Mouse (Mus musculus): ENCODE results near the gene Bri3. TPM values are rescaled to one million over a fixed set of nuclear protein-coding genes. Genes with fewer than 3 reads are reported as not detected.

The Bri3 gene
- polyA plus RNA-seq, 1 experiment from 2014 or later: 93.6 TPM

GRCm38 (mm10) chr5:144256541-144256870 is 12.3 kb downstream of the Bri3 start:
- H3K4me3 ChIP-seq (replicated peaks; ENCODE audit: low read length): peak overlapping the region; percentile 94
- no peaks in the 10 kb centered on the region for H3K27me3 ChIP-seq (ENCODE audit: control insufficient read depth, insufficient read depth, low read length)
- peaks cover 49% of the 10 kb centered on the region for H3K4me1 ChIP-seq (ENCODE audit: control insufficient read depth, insufficient read depth, low read length)
- H3K9ac ChIP-seq (ENCODE audit: low read length): peak overlapping the region; percentile 98
- 6% methylated on average over 7 of the region's 7 CpGs for WGBS
- no peaks in the 10 kb centered on the region for H3K9me3 ChIP-seq (replicated peaks; ENCODE audit: control insufficient read depth, low read length)
- H3K4me2 ChIP-seq (ENCODE audit: low read depth, low read length): peak overlapping the region; percentile 82
- peak overlapping the region; percentile 96 for H3K27ac ChIP-seq (ENCODE audit: low read length)
- no peaks in the 10 kb centered on the region for H3K36me3 ChIP-seq (ENCODE audit: control insufficient read depth, insufficient read depth, low read length)
- no peak for ATAC-seq (ENCODE audit: insufficient read depth, low FRiP score)

- Histone ChIP-seq H3K4me3 (replicated peaks; ENCODE audit: low read length) (peak overlapping the region; percentile 94), H3K27me3 (ENCODE audit: control insufficient read depth, insufficient read depth, low read length) (no peaks in the 10 kb centered on the region), H3K27ac (ENCODE audit: low read length) (peak overlapping the region; percentile 96), H3K9ac (ENCODE audit: low read length) (peak overlapping the region; percentile 98), H3K4me2 (ENCODE audit: low read depth, low read length) (peak overlapping the region; percentile 82), H3K36me3 (ENCODE audit: control insufficient read depth, insufficient read depth, low read length) (no peaks in the 10 kb centered on the region), H3K4me1 (ENCODE audit: control insufficient read depth, insufficient read depth, low read length) (peaks cover 52% of the 10 kb centered on the region), H3K9me3 (replicated peaks; ENCODE audit: control insufficient read depth, low read length) (no peaks in the 10 kb centered on the region)
- ATAC-seq (ENCODE audit: insufficient read depth, low FRiP score): no peak
- WGBS: 21% methylated on average over 1 of the region's 1 CpGs
Measured at GRCm38 (mm10) chr5:144256888-144257287, 12.7 kb downstream of the Bri3 start.

- WGBS: 48% methylated on average over 3 of the region's 3 CpGs
- Histone ChIP-seq H3K27ac (ENCODE audit: low read length) (peak overlapping the region; percentile 96), H3K36me3 (ENCODE audit: control insufficient read depth, insufficient read depth, low read length) (no peaks in the 10 kb centered on the region), H3K4me2 (ENCODE audit: low read depth, low read length) (peak overlapping the region; percentile 82), H3K4me3 (replicated peaks; ENCODE audit: low read length) (peak overlapping the region; percentile 94), H3K9ac (ENCODE audit: low read length) (peak overlapping the region; percentile 98), H3K9me3 (replicated peaks; ENCODE audit: control insufficient read depth, low read length) (no peaks in the 10 kb centered on the region), H3K4me1 (ENCODE audit: control insufficient read depth, insufficient read depth, low read length) (peaks cover 55% of the 10 kb centered on the region), H3K27me3 (ENCODE audit: control insufficient read depth, insufficient read depth, low read length) (no peaks in the 10 kb centered on the region)
- no peak for ATAC-seq (ENCODE audit: insufficient read depth, low FRiP score)
Measured at GRCm38 (mm10) chr5:144257451-144258110, 13.3 kb downstream of the Bri3 start.

GRCm38 (mm10) chr5:144258131-144258611 is 13.9 kb downstream of the Bri3 start:
- 21% methylated on average over 14 of the region's 14 CpGs for WGBS
- peak overlapping the region; percentile 94 for H3K4me3 ChIP-seq (replicated peaks; ENCODE audit: low read length)
- peak overlapping the region; percentile 58 for H3K27ac ChIP-seq (ENCODE audit: low read length)
- peak overlapping the region; percentile 98 for H3K9ac ChIP-seq (ENCODE audit: low read length)
- no peaks in the 10 kb centered on the region for H3K9me3 ChIP-seq (replicated peaks; ENCODE audit: control insufficient read depth, low read length)
- peaks cover 55% of the 10 kb centered on the region for H3K4me1 ChIP-seq (ENCODE audit: control insufficient read depth, insufficient read depth, low read length)
- no peaks in the 10 kb centered on the region for H3K36me3 ChIP-seq (ENCODE audit: control insufficient read depth, insufficient read depth, low read length)
- peak overlapping the region; percentile 82 for H3K4me2 ChIP-seq (ENCODE audit: low read depth, low read length)
- ATAC-seq (ENCODE audit: insufficient read depth, low FRiP score): no peak
- no peaks in the 10 kb centered on the region for H3K27me3 ChIP-seq (ENCODE audit: control insufficient read depth, insufficient read depth, low read length)

- Histone ChIP-seq H3K4me1 (ENCODE audit: control insufficient read depth, insufficient read depth, low read length) (peaks cover 55% of the 10 kb centered on the region), H3K36me3 (ENCODE audit: control insufficient read depth, insufficient read depth, low read length) (no peaks in the 10 kb centered on the region), H3K9me3 (replicated peaks; ENCODE audit: control insufficient read depth, low read length) (no peaks in the 10 kb centered on the region), H3K27ac (ENCODE audit: low read length) (peak overlapping the region; percentile 58), H3K27me3 (ENCODE audit: control insufficient read depth, insufficient read depth, low read length) (no peaks in the 10 kb centered on the region), H3K4me3 (replicated peaks; ENCODE audit: low read length) (peak overlapping the region; percentile 94), H3K4me2 (ENCODE audit: low read depth, low read length) (peak overlapping the region; percentile 82), H3K9ac (ENCODE audit: low read length) (peak overlapping the region; percentile 98)
- 16% methylated on average over 2 of the region's 2 CpGs for WGBS
- ATAC-seq (ENCODE audit: insufficient read depth, low FRiP score): no peak
Measured at GRCm38 (mm10) chr5:144258687-144259086, 14.4 kb downstream of the Bri3 start.

- Histone ChIP-seq H3K9ac (ENCODE audit: low read length) (peak overlapping the region; percentile 98), H3K4me1 (ENCODE audit: control insufficient read depth, insufficient read depth, low read length) (peaks cover 52% of the 10 kb centered on the region), H3K36me3 (ENCODE audit: control insufficient read depth, insufficient read depth, low read length) (no peaks in the 10 kb centered on the region), H3K27ac (ENCODE audit: low read length) (peak overlapping the region; percentile 58; the same call in 1 of the 2 replicates), H3K4me2 (ENCODE audit: low read depth, low read length) (peak overlapping the region; percentile 82), H3K27me3 (ENCODE audit: control insufficient read depth, insufficient read depth, low read length) (no peaks in the 10 kb centered on the region), H3K9me3 (replicated peaks; ENCODE audit: control insufficient read depth, low read length) (no peaks in the 10 kb centered on the region), H3K4me3 (replicated peaks; ENCODE audit: low read length) (peak overlapping the region; percentile 94)
- 66% methylated on average over 6 of the region's 6 CpGs for WGBS
- ATAC-seq (ENCODE audit: insufficient read depth, low FRiP score): no peak
Measured at GRCm38 (mm10) chr5:144259228-144259627, 15.0 kb downstream of the Bri3 start.

- H3K4me1 ChIP-seq (ENCODE audit: control insufficient read depth, insufficient read depth, low read length): peaks cover 49% of the 10 kb centered on the region
- ATAC-seq (ENCODE audit: insufficient read depth, low FRiP score): no peak
- 78% methylated on average over 8 of the region's 8 CpGs for WGBS
Measured at GRCm38 (mm10) chr5:144260464-144260863, 16.2 kb downstream of the Bri3 start.

GRCm38 (mm10) chr5:144261309-144261708 is 17.1 kb downstream of the Bri3 start:
- Histone ChIP-seq H3K27me3 (ENCODE audit: control insufficient read depth, insufficient read depth, low read length) (no peaks in the 10 kb centered on the region), H3K4me1 (ENCODE audit: control insufficient read depth, insufficient read depth, low read length) (peaks cover 46% of the 10 kb centered on the region), H3K36me3 (ENCODE audit: control insufficient read depth, insufficient read depth, low read length) (no peaks in the 10 kb centered on the region), H3K9me3 (replicated peaks; ENCODE audit: control insufficient read depth, low read length) (no peaks in the 10 kb centered on the region), H3K27ac (ENCODE audit: low read length) (no peak overlapping the region), H3K4me3 (replicated peaks; ENCODE audit: low read length) (no peak overlapping the region), H3K4me2 (ENCODE audit: low read depth, low read length) (no peak overlapping the region), H3K9ac (ENCODE audit: low read length) (no peak overlapping the region; the same call in 1 of the 2 replicates)
- 73% methylated on average over 9 of the region's 9 CpGs for WGBS
- ATAC-seq (ENCODE audit: insufficient read depth, low FRiP score): no peak

More at GRCm38 (mm10) chr5:144260464-144260863, 16.2 kb downstream of the Bri3 start:
- H3K9ac ChIP-seq (ENCODE audit: low read length): no peak overlapping the region
- H3K27me3 ChIP-seq (ENCODE audit: control insufficient read depth, insufficient read depth, low read length): no peaks in the 10 kb centered on the region
- H3K4me2 ChIP-seq (ENCODE audit: low read depth, low read length): no peak overlapping the region
- no peak overlapping the region for H3K4me3 ChIP-seq (replicated peaks; ENCODE audit: low read length)
- no peaks in the 10 kb centered on the region for H3K9me3 ChIP-seq (replicated peaks; ENCODE audit: control insufficient read depth, low read length)
- no peaks in the 10 kb centered on the region for H3K36me3 ChIP-seq (ENCODE audit: control insufficient read depth, insufficient read depth, low read length)
- no peak overlapping the region for H3K27ac ChIP-seq (ENCODE audit: low read length)

- no peak overlapping the region for H3K4me3 ChIP-seq (replicated peaks; ENCODE audit: low read length)
- no peaks in the 10 kb centered on the region for H3K36me3 ChIP-seq (ENCODE audit: control insufficient read depth, insufficient read depth, low read length)
- WGBS: 74% methylated on average over 5 of the region's 5 CpGs
- H3K4me2 ChIP-seq (ENCODE audit: low read depth, low read length): no peak overlapping the region
- H3K9ac ChIP-seq (ENCODE audit: low read length): no peak overlapping the region
- no peak for ATAC-seq (ENCODE audit: insufficient read depth, low FRiP score)
- no peaks in the 10 kb centered on the region for H3K9me3 ChIP-seq (replicated peaks; ENCODE audit: control insufficient read depth, low read length)
- no peak overlapping the region for H3K27ac ChIP-seq (ENCODE audit: low read length)
- no peaks in the 10 kb centered on the region for H3K27me3 ChIP-seq (ENCODE audit: control insufficient read depth, insufficient read depth, low read length)
- peaks cover 41% of the 10 kb centered on the region for H3K4me1 ChIP-seq (ENCODE audit: control insufficient read depth, insufficient read depth, low read length)
Measured at GRCm38 (mm10) chr5:144261829-144262228, 17.6 kb downstream of the Bri3 start.
